Comparison of ENCODE assay signal across 10 mouse cellular contexts in the genomic region with DNA sequence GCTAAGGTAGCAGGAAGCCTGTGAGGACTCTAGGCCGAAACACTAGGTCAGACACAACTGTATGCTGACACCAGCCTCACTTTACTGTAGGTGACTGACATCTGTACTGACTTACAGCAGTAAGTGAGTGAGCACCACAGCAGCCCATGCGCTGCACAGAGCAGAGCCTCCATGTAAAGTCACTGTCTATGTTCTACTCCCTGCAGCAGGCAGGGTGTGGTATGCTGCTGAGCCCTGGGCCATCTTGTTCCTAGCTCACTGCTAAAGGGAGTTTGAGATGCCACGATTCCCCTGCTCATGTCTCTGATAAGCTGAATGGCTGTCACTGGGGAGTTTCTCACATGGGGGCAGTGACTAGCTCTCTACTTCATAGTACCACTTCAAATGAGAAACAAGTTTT.
DNase-seq lines count a peak whose midpoint lies in the region; ATAC-seq and TF ChIP-seq lines count a peak whose summit lies in the region.
"Had no signal": no experiment of that assay in that cellular context is flagged by ENCODE, and none has a peak within 500 bp of the region (broad histone marks: within the 10 kb centered on the region; RNA-seq: fewer than 3 reads in every experiment).

No protein-coding gene starts in this region.

- dilution Hi-C loops in CH12.LX (cut with MboI; ENCODE audit: extremely low pct_ligation_motif_present, extremely low pct_unique_long_range_greater_than_20kb, low sequenced_read_pairs), result loop anchor here (25.0 kb wide), 1 partner anchor 154 kb away; a partner anchor contains a TSS

- no peaks in the 10 kb centered on the region for H3K27me3 ChIP-seq in heart, embryonic 13.5 days (replicated peaks)
- no peaks in the 10 kb centered on the region for H3K27me3 ChIP-seq in CH12.LX (replicated peaks)
- H3K27me3 ChIP-seq in liver, adult 2 months (ENCODE audit: control insufficient read depth, insufficient read depth, low read length), result no peaks in the 10 kb centered on the region

- no peak for ATAC-seq in heart, embryonic 13.5 days (ENCODE audit: extremely low read depth, insufficient number of reproducible peaks, low FRiP score, low TSS enrichment)

- no peaks in the 10 kb centered on the region for H3K79me2 ChIP-seq in CH12.LX (replicated peaks; ENCODE audit: control insufficient read depth, extremely low read depth, insufficient read depth, poor library complexity, severe bottlenecking)
- H3K79me2 ChIP-seq in liver, adult 2 months (ENCODE audit: control insufficient read depth, insufficient read depth, low read length), result no peaks in the 10 kb centered on the region

- no peak for TF ChIP-seq CTCF in CH12.LX (conservative IDR thresholded peaks at IDR 0.05 in 1 of 2, IDR thresholded peaks at IDR 0.05 in 1 of 2; ENCODE audit: low read depth in 2 of 2, low read length in 2 of 2)
- no peak for TF ChIP-seq CTCF in liver, adult 2 months (IDR thresholded peaks at IDR 0.05; ENCODE audit: low read depth, low read length)

- H3K4me3 ChIP-seq in heart, embryonic 13.5 days, result no peak overlapping the region
- H3K4me3 ChIP-seq in CH12.LX (replicated peaks in 1 of 3; ENCODE audit: low read depth in 2 of 3, low read length in 2 of 3, poor library complexity in 1 of 3), result no peak overlapping the region
- H3K4me3 ChIP-seq in liver, adult 2 months (ENCODE audit: insufficient read depth, low read depth, low read length), result no peak overlapping the region

- TF ChIP-seq EP300 in CH12.LX (IDR thresholded peaks at IDR 0.05; ENCODE audit: low read length), result no peak

- no peak for DNase-seq in heart, adult 8-10 months (ENCODE audit: low spot score)
- DNase-seq in CH12.LX (ENCODE audit: extremely low read depth), result no peak
- DNase-seq in c-Kit-positive CD71-positive TER-119-positive erythroid progenitor cells, embryonic 14.5 days (ENCODE audit: low spot score), result peak; percentile 36
- DNase-seq in liver, adult 2 months (ENCODE audit: extremely low read depth, low read depth, low spot score), result no peak
- no peak for DNase-seq in cerebellum, adult 18-20 months
- no peak for DNase-seq in B cell, adult 2 months
- no peak for DNase-seq in retina, embryonic 14.5 days (ENCODE audit: low spot score)
- DNase-seq: cerebellum, adult 11 months; retina, postnatal 1 day had no signal

- peak overlapping the region; percentile 76 for H3K9ac ChIP-seq in heart, embryonic 13.5 days
- no peak overlapping the region for H3K9ac ChIP-seq in CH12.LX (ENCODE audit: insufficient read depth, low read depth)
- H3K9ac ChIP-seq in liver, adult 2 months (ENCODE audit: low read depth, low read length), result peak overlapping the region; percentile 10; the same call in 1 of the 2 replicates

- TF ChIP-seq POLR2A in CH12.LX (IDR thresholded peaks at IDR 0.05; ENCODE audit: low read depth, low read length), result no peak
- no peak for TF ChIP-seq POLR2A in liver, adult 2 months (IDR thresholded peaks at IDR 0.05; ENCODE audit: extremely low read depth, insufficient read depth, low read length)

- H3K9me3 ChIP-seq in heart, embryonic 13.5 days, result 0 out of 2 replicates have a peak, but pooled peaks cover 5% of the 10 kb centered on the region
- peaks cover 8% of the 10 kb centered on the region for H3K9me3 ChIP-seq in CH12.LX (replicated peaks; ENCODE audit: low read length)

- in situ Hi-C loops in CH12.LX (cut with MboI; ENCODE audit: low pct_ligation_motif_present, low pct_unique_long_range_greater_than_20kb, low sequenced_read_pairs), result loop anchor here (25.0 kb wide), 1 partner anchor 279 kb away; a partner anchor contains a TSS

- TF ChIP-seq RAD21 in CH12.LX (IDR thresholded peaks at IDR 0.05; ENCODE audit: low read depth, low read length), result no peak

- H3K4me2 ChIP-seq in heart, embryonic 13.5 days, result peak overlapping the region; percentile 10; the same call in 1 of the 2 replicates
- no peak overlapping the region for H3K4me2 ChIP-seq in CH12.LX (ENCODE audit: insufficient read depth, low read depth, poor library complexity, severe bottlenecking)

- H3K4me1 ChIP-seq in heart, embryonic 13.5 days, result peaks cover 90% of the 10 kb centered on the region
- peaks cover 32 to 82% of the 10 kb centered on the region in 2 experiments for H3K4me1 ChIP-seq in CH12.LX (ENCODE audit: control insufficient read depth in 1 of 2, insufficient read depth in 2 of 2)
- H3K4me1 ChIP-seq in liver, adult 2 months (ENCODE audit: control insufficient read depth, insufficient read depth, low read length), result peaks cover 22% of the 10 kb centered on the region

- peaks cover 79% of the 10 kb centered on the region for H3K36me3 ChIP-seq in heart, embryonic 13.5 days
- no peaks in the 10 kb centered on the region for H3K36me3 ChIP-seq in CH12.LX (replicated peaks in 1 of 2; ENCODE audit: control insufficient read depth in 1 of 2, insufficient read depth in 1 of 2, low read length in 1 of 2)
- H3K36me3 ChIP-seq in liver, adult 2 months (ENCODE audit: control insufficient read depth, insufficient read depth, low read length), result no peaks in the 10 kb centered on the region

- 53% methylated on average over 3 of the region's 3 CpGs for WGBS in heart, embryonic 13.5 days
- 72% methylated on average over 3 of the region's 3 CpGs for WGBS in liver, adult 2 months

- peak overlapping the region; percentile 98 for H3K27ac ChIP-seq in heart, embryonic 13.5 days (replicated peaks)
- H3K27ac ChIP-seq in CH12.LX (ENCODE audit: insufficient read depth, low read depth), result peak overlapping the region; percentile 35
- H3K27ac ChIP-seq in liver, adult 2 months (replicated peaks; ENCODE audit: insufficient read depth, low read depth, low read length), result peak overlapping the region; percentile 35

TF ChIP-seq in CH12.LX, 34 proteins besides CTCF, POLR2A, EP300 and RAD21:
- TF ChIP-seq PAX5 (IDR thresholded peaks at IDR 0.05; ENCODE audit: low read length) (no peak), CHD1 (IDR thresholded peaks at IDR 0.05; ENCODE audit: low read depth, low read length) (no peak), UBTF (IDR thresholded peaks at IDR 0.05; ENCODE audit: low read depth, low read length) (no peak), CHD2 (IDR thresholded peaks at IDR 0.05; ENCODE audit: low read length) (no peak), ETS1 (conservative IDR thresholded peaks at IDR 0.05; ENCODE audit: low read depth, low read length) (no peak), ZKSCAN1 (IDR thresholded peaks at IDR 0.05; ENCODE audit: borderline replicate concordance, low read depth, low read length) (no peak), ZMIZ1 (IDR thresholded peaks at IDR 0.05; ENCODE audit: low read depth, low read length) (no peak), MEF2A (IDR thresholded peaks at IDR 0.05; ENCODE audit: borderline replicate concordance, low read depth, low read length) (no peak), TCF12 (IDR thresholded peaks at IDR 0.05; ENCODE audit: low read depth, low read length) (no peak), MAFK (IDR thresholded peaks at IDR 0.05; ENCODE audit: insufficient replicate concordance, low read length) (no peak), POLR2AphosphoS2 (IDR thresholded peaks at IDR 0.05; ENCODE audit: low read depth, low read length) (no peak), TBP (conservative IDR thresholded peaks at IDR 0.05; ENCODE audit: low read depth, low read length) (no peak), RCOR1 (conservative IDR thresholded peaks at IDR 0.05; ENCODE audit: low read depth, low read length) (no peak), MAZ (IDR thresholded peaks at IDR 0.05; ENCODE audit: low read depth, low read length) (no peak), JUN (IDR thresholded peaks at IDR 0.05; ENCODE audit: insufficient read depth, low read depth, low read length) (no peak), HCFC1 (IDR thresholded peaks at IDR 0.05; ENCODE audit: low read depth, low read length) (no peak), JUND (conservative IDR thresholded peaks at IDR 0.05; ENCODE audit: low read depth, low read length) (no peak), E2F4 (IDR thresholded peaks at IDR 0.05; ENCODE audit: insufficient replicate concordance, low read depth, low read length) (no peak)

Comparison
In these comparisons a context has a peak if more than half of its experiments do, and no peak if none do; other contexts are left out.
1. H3K27ac ChIP-seq: peak in every context shown above with its lines; median percentile 98 in heart, embryonic 13.5 days; 35 in CH12.LX; 35 in liver, adult 2 months.